Mouse (Mus musculus) midbrain, embryonic 16.5 days (tissue): Measurements from ENCODE around the gene Sntb2. TPM values are rescaled to one million over a fixed set of nuclear protein-coding genes. Genes with fewer than 3 reads are reported as not detected.
A peak's percentile ranks its signal among the peaks of the same experiment; 100 is the strongest.
"Not testable (repeated sequence)": the region's sequence is repeated elsewhere in the genome, so short reads cannot be mapped to it uniquely, and the experiment has no call there.

Source experiments
- ATAC-seq: fragments of 200-750 bp; cut with Nextera tagmentation; 2 replicates; pipeline ENCODE4 v1.8.0; 2017; ENCODE audit warnings: moderate TSS enrichment
- H3K27ac ChIP-seq: fragments of 300-500 bp; sonication (generic); 2 replicates; pipeline ENCODE4 v1.5.1; 2014; ENCODE audit warnings: mild to moderate bottlenecking, low read length, mixed read lengths
- H3K27me3 ChIP-seq: fragments of 300-500 bp; sonication (generic); 2 replicates; pipeline ENCODE4 v1.6.1; 2014; ENCODE audit warnings: low read depth, low read length, mixed read lengths; ENCODE audit not compliant: control insufficient read depth, insufficient read depth
- H3K36me3 ChIP-seq: fragments of 300-500 bp; sonication (generic); 2 replicates; pipeline ENCODE4 v1.6.1; 2014; ENCODE audit warnings: mild to moderate bottlenecking, low read length, moderate library complexity, mixed read lengths; ENCODE audit not compliant: control insufficient read depth, insufficient read depth
- H3K4me1 ChIP-seq: fragments of 300-500 bp; sonication (generic); 2 replicates; pipeline ENCODE4 v1.6.1; 2014; ENCODE audit warnings: mild to moderate bottlenecking, low read length, mixed read lengths; ENCODE audit not compliant: control insufficient read depth, insufficient read depth
- H3K4me2 ChIP-seq: fragments of 300-500 bp; sonication (generic); 2 replicates; pipeline ENCODE4 v1.6.1; 2014; ENCODE audit warnings: mild to moderate bottlenecking, low read length, mixed read lengths
- H3K4me3 ChIP-seq: fragments of 300-500 bp; sonication (generic); 2 replicates; pipeline ENCODE4 v1.5.1; 2014; ENCODE audit warnings: low read depth, mild to moderate bottlenecking, low read length, moderate library complexity, mixed read lengths
- H3K9ac ChIP-seq: fragments of 300-500 bp; sonication (generic); 2 replicates; pipeline ENCODE4 v1.6.1; 2014; ENCODE audit warnings: low read depth, low read length, mixed read lengths
- H3K9me3 ChIP-seq: fragments of 300-500 bp; sonication (generic); replicated peaks from 2 replicates; pipeline ENCODE4 v1.6.1; 2014; ENCODE audit warnings: mild to moderate bottlenecking, low read length, mixed read lengths; ENCODE audit not compliant: control insufficient read depth, poor library complexity, severe bottlenecking
- whole genome bisulfite sequencing: fragments of 180-500 bp; shearing (Covaris S2); extraction: QIAGEN DNeasy Blood & Tissue Kit; methylation state at CpG from one replicate; pipeline ENCODE4 v1.1.7; 2014; 5-methylcytosine and 5-hydroxymethylcytosine counted together
- polyA plus RNA-seq: library from polyadenylated mRNA; unstranded; fragments of >200 nt; fragmentation: Nextera tagmentation; extraction: Ambion mirVana; gene quantifications from 2 replicates; pipeline ENCODE4 v1.2.1, GENCODE M21; 2015

The Sntb2 gene
- polyA plus RNA-seq, 1 experiment from 2014 or later = 4.3 TPM

- peaks cover 23% of the 10 kb centered on the region for H3K4me1 ChIP-seq
- H3K4me2 ChIP-seq = peak within 1 kb of the TSS; percentile 87
- H3K27ac ChIP-seq = peak within 1 kb of the TSS; percentile 79
- H3K9me3 ChIP-seq = no peaks in the 10 kb centered on the region
- ATAC-seq = peak; percentile 95
- peak within 1 kb of the TSS; percentile 94 for H3K4me3 ChIP-seq
- no peaks in the 10 kb centered on the region for H3K36me3 ChIP-seq
- peak within 1 kb of the TSS; percentile 97 for H3K9ac ChIP-seq
- H3K27me3 ChIP-seq = no peaks in the 10 kb centered on the region
- WGBS = 5% methylated on average over 56 of the region's 66 CpGs
Observed at GRCm38 (mm10) chr8:107030650-107031576, 95.4 kb downstream of the Sntb2 start, which contains the start of gene Vps4a. TSS of gene Vps4a (plus strand) at chr8:107031222.

GRCm38 (mm10) chr8:107031577-107032090 is 96.1 kb downstream of the Sntb2 start:
- 0% methylated on average over 35 of the region's 40 CpGs for WGBS

GRCm38 (mm10) chr8:107033609-107034008 is 98.1 kb downstream of the Sntb2 start:
- H3K27me3 ChIP-seq, H3K36me3 ChIP-seq, H3K4me3 ChIP-seq, H3K27ac ChIP-seq, H3K4me2 ChIP-seq, ATAC-seq, H3K9ac ChIP-seq, H3K9me3 ChIP-seq: not testable (repeated sequence)
- peaks cover 23% of the 10 kb centered on the region for H3K4me1 ChIP-seq
- 93% methylated on average over 2 of the region's 2 CpGs for WGBS

More at GRCm38 (mm10) chr8:107031577-107032090, 96.1 kb downstream of the Sntb2 start:
- Histone ChIP-seq H3K9ac (peak overlapping the region; percentile 97), H3K27ac (peak overlapping the region; percentile 79), H3K9me3 (no peaks in the 10 kb centered on the region), H3K36me3 (peaks cover 1% of the 10 kb centered on the region; the same call in 1 of the 2 replicates), H3K4me3 (peak overlapping the region; percentile 94), H3K4me2 (peak overlapping the region; percentile 87), H3K27me3 (no peaks in the 10 kb centered on the region), H3K4me1 (peaks cover 23% of the 10 kb centered on the region)
- peak; percentile 29 for ATAC-seq

GRCm38 (mm10) chr8:107035641-107036040 is 100.1 kb downstream of the Sntb2 start:
- 90% methylated on average over 3 of the region's 3 CpGs for WGBS
- Histone ChIP-seq H3K27me3 (no peaks in the 10 kb centered on the region), H3K9me3 (no peaks in the 10 kb centered on the region), H3K36me3 (peaks cover 19% of the 10 kb centered on the region), H3K27ac (no peak overlapping the region), H3K4me2 (no peak overlapping the region), H3K9ac (no peak overlapping the region), H3K4me3 (no peak overlapping the region), H3K4me1 (peaks cover 23% of the 10 kb centered on the region)
- no peak for ATAC-seq

GRCm38 (mm10) chr8:107036626-107037025 is 101.1 kb downstream of the Sntb2 start:
- no peak overlapping the region for H3K27ac ChIP-seq
- no peaks in the 10 kb centered on the region for H3K9me3 ChIP-seq
- peaks cover 23% of the 10 kb centered on the region for H3K4me1 ChIP-seq
- H3K4me2 ChIP-seq = no peak overlapping the region
- H3K4me3 ChIP-seq = no peak overlapping the region
- 88% methylated on average over 8 of the region's 8 CpGs for WGBS
- no peak overlapping the region for H3K9ac ChIP-seq
- no peak for ATAC-seq
- H3K27me3 ChIP-seq = no peaks in the 10 kb centered on the region
- H3K36me3 ChIP-seq = peaks cover 21% of the 10 kb centered on the region

- Histone ChIP-seq H3K9me3 (no peaks in the 10 kb centered on the region), H3K4me1 (no peaks in the 10 kb centered on the region), H3K27me3 (no peaks in the 10 kb centered on the region), H3K4me2 (no peak overlapping the region), H3K9ac (no peak overlapping the region), H3K4me3 (no peak overlapping the region), H3K27ac (no peak overlapping the region), H3K36me3 (peaks cover 53% of the 10 kb centered on the region)
- 95% methylated on average over 7 of the region's 7 CpGs for WGBS
- ATAC-seq = no peak
Observed at GRCm38 (mm10) chr8:107040632-107041031, 105.1 kb downstream of the Sntb2 start.

GRCm38 (mm10) chr8:107045478-107045877 is 109.9 kb downstream of the Sntb2 start:
- Histone ChIP-seq H3K4me3 (no peak overlapping the region), H3K27ac (no peak overlapping the region), H3K9me3 (no peaks in the 10 kb centered on the region), H3K9ac (no peak overlapping the region), H3K4me2 (no peak overlapping the region), H3K27me3 (no peaks in the 10 kb centered on the region), H3K36me3 (peaks cover 46% of the 10 kb centered on the region), H3K4me1 (peaks cover 15% of the 10 kb centered on the region)
- WGBS = 95% methylated on average over 6 of the region's 6 CpGs
- ATAC-seq = no peak

GRCm38 (mm10) chr8:107046976-107047375 is 111.4 kb downstream of the Sntb2 start:
- no peak overlapping the region for H3K9ac ChIP-seq
- H3K27me3 ChIP-seq = no peaks in the 10 kb centered on the region
- H3K9me3 ChIP-seq = no peaks in the 10 kb centered on the region
- H3K4me2 ChIP-seq = no peak overlapping the region
- 96% methylated on average over 5 of the region's 5 CpGs for WGBS
- ATAC-seq = no peak
- H3K4me3 ChIP-seq = no peak overlapping the region
- H3K27ac ChIP-seq = no peak overlapping the region
- peaks cover 18% of the 10 kb centered on the region for H3K4me1 ChIP-seq
- peaks cover 44% of the 10 kb centered on the region for H3K36me3 ChIP-seq
